20 mouse cellular contexts compared by ENCODE assay signal in genomic region chr2:173854172-173854723, GRCm38 (mm10).
A peak's percentile ranks its signal among the peaks of the same experiment; 100 is the strongest.
DNase-seq lines count a peak whose midpoint lies in the region; ATAC-seq and TF ChIP-seq lines count a peak whose summit lies in the region.
"Had no signal": no experiment of that assay in that cellular context is flagged by ENCODE, and none has a peak within 500 bp of the region (broad histone marks: within the 10 kb centered on the region; RNA-seq: fewer than 3 reads in every experiment).

No protein-coding gene starts in this region.

- no peak for ATAC-seq in forebrain, embryonic 11.5 days (replicated peaks; ENCODE audit: low FRiP score)
- no peak for ATAC-seq in forebrain, postnatal 0 days
- 0 out of 2 replicates have a peak, but pooled peaks have one; percentile 44 for ATAC-seq in midbrain, postnatal 0 days (ENCODE audit: low FRiP score)
- ATAC-seq in liver, embryonic 11.5 days (replicated peaks; ENCODE audit: low FRiP score) = no peak
- no peak for ATAC-seq in heart, embryonic 11.5 days (replicated peaks; ENCODE audit: insufficient number of reproducible peaks, low FRiP score, low TSS enrichment)
- ATAC-seq: forebrain, embryonic 15.5 days; liver, postnatal 0 days had no signal

- H3K4me1 ChIP-seq in forebrain, embryonic 11.5 days (replicated peaks; ENCODE audit: control insufficient read depth, insufficient read depth, low read length) = no peaks in the 10 kb centered on the region
- H3K4me1 ChIP-seq in forebrain, postnatal 0 days (ENCODE audit: insufficient read depth) = no peaks in the 10 kb centered on the region
- no peaks in the 10 kb centered on the region for H3K4me1 ChIP-seq in midbrain, postnatal 0 days (ENCODE audit: insufficient read depth, low read length)
- H3K4me1 ChIP-seq in liver, embryonic 11.5 days (replicated peaks; ENCODE audit: control insufficient read depth, insufficient read depth, low read length) = no peaks in the 10 kb centered on the region
- 0 out of 2 replicates have a peak, but pooled peaks cover 3% of the 10 kb centered on the region for H3K4me1 ChIP-seq in heart, embryonic 11.5 days (ENCODE audit: control insufficient read depth, insufficient read depth, low read length)
- H3K4me1 ChIP-seq: forebrain, embryonic 15.5 days; stomach, embryonic 15.5 days had no signal

- H3K9me3 ChIP-seq in forebrain, embryonic 11.5 days (ENCODE audit: control insufficient read depth, low read length) = no peaks in the 10 kb centered on the region
- H3K9me3 ChIP-seq in forebrain, postnatal 0 days (ENCODE audit: low read length) = no peaks in the 10 kb centered on the region
- no peaks in the 10 kb centered on the region for H3K9me3 ChIP-seq in midbrain, postnatal 0 days (ENCODE audit: low read length)
- H3K9me3 ChIP-seq in liver, embryonic 11.5 days (ENCODE audit: control insufficient read depth, low read length) = no peaks in the 10 kb centered on the region
- no peaks in the 10 kb centered on the region for H3K9me3 ChIP-seq in heart, embryonic 11.5 days (replicated peaks; ENCODE audit: control insufficient read depth, low read length)
- H3K9me3 ChIP-seq: forebrain, embryonic 15.5 days; heart, embryonic 15.5 days; hindbrain, embryonic 10.5 days; kidney, embryonic 15.5 days; limb, embryonic 15.5 days; stomach, embryonic 15.5 days had no signal

- 73% methylated on average over 13 of the region's 13 CpGs for WGBS in forebrain, embryonic 11.5 days
- WGBS in forebrain, postnatal 0 days = 65% methylated on average over 13 of the region's 13 CpGs
- 40% methylated on average over 13 of the region's 13 CpGs for WGBS in midbrain, postnatal 0 days
- WGBS in liver, embryonic 11.5 days = 53% methylated on average over 13 of the region's 13 CpGs
- 47% methylated on average over 13 of the region's 13 CpGs for WGBS in heart, embryonic 11.5 days (ENCODE audit: insufficient replicate concordance)

- TF ChIP-seq CTCF in forebrain, postnatal 0 days (IDR thresholded peaks at IDR 0.05; ENCODE audit: low read depth) = no peak
- no peak for TF ChIP-seq CTCF in midbrain, postnatal 0 days (IDR thresholded peaks at IDR 0.05)

- peak; percentile 44 for DNase-seq in forebrain, embryonic 11.5 days (ENCODE audit: low spot score)
- DNase-seq in forebrain, postnatal 0 days = no peak
- DNase-seq in thymus, postnatal 14 days = peak; percentile 17
- DNase-seq in thymus, postnatal 10 days (ENCODE audit: low spot score in 2 of 2) = no peak
- no peak for DNase-seq in midbrain, postnatal 0 days (ENCODE audit: low spot score)
- no peak for DNase-seq in liver, embryonic 11.5 days (ENCODE audit: low spot score)
- DNase-seq in ovary, adult 18-20 months (ENCODE audit: low spot score) = no peak
- DNase-seq: adrenal gland, adult 2 months; cerebellum, postnatal 25 days; liver, postnatal 0 days; right cerebral cortex, postnatal 14 days had no signal

- no peaks in the 10 kb centered on the region for H3K27me3 ChIP-seq in forebrain, embryonic 11.5 days (ENCODE audit: control insufficient read depth, insufficient read depth, low read length)
- H3K27me3 ChIP-seq in forebrain, postnatal 0 days (ENCODE audit: insufficient read depth, low read length) = no peaks in the 10 kb centered on the region
- no peaks in the 10 kb centered on the region for H3K27me3 ChIP-seq in midbrain, postnatal 0 days (ENCODE audit: insufficient read depth, low read length)
- H3K27me3 ChIP-seq in liver, embryonic 11.5 days (replicated peaks; ENCODE audit: control insufficient read depth, insufficient read depth, low read length) = no peaks in the 10 kb centered on the region
- H3K27me3 ChIP-seq in heart, embryonic 11.5 days (ENCODE audit: control insufficient read depth, insufficient read depth, low read length) = no peaks in the 10 kb centered on the region
- H3K27me3 ChIP-seq: forebrain, embryonic 15.5 days; heart, embryonic 15.5 days; kidney, embryonic 15.5 days; limb, embryonic 15.5 days; stomach, embryonic 15.5 days had no signal

- no peaks in the 10 kb centered on the region for H3K36me3 ChIP-seq in forebrain, embryonic 11.5 days (ENCODE audit: control insufficient read depth, insufficient read depth, low read length)
- no peaks in the 10 kb centered on the region for H3K36me3 ChIP-seq in forebrain, postnatal 0 days (ENCODE audit: insufficient read depth)
- H3K36me3 ChIP-seq in midbrain, postnatal 0 days (ENCODE audit: insufficient read depth, low read length) = no peaks in the 10 kb centered on the region
- H3K36me3 ChIP-seq in liver, embryonic 11.5 days (ENCODE audit: control insufficient read depth, insufficient read depth, low read length) = no peaks in the 10 kb centered on the region
- no peaks in the 10 kb centered on the region for H3K36me3 ChIP-seq in heart, embryonic 11.5 days (ENCODE audit: control insufficient read depth, insufficient read depth, low read length)
- H3K36me3 ChIP-seq: forebrain, embryonic 15.5 days; heart, embryonic 15.5 days; hindbrain, embryonic 10.5 days; kidney, embryonic 15.5 days; limb, embryonic 15.5 days; stomach, embryonic 15.5 days had no signal

- no peak overlapping the region for H3K9ac ChIP-seq in forebrain, embryonic 11.5 days (ENCODE audit: low read length)
- no peak overlapping the region for H3K9ac ChIP-seq in forebrain, postnatal 0 days
- H3K9ac ChIP-seq in midbrain, postnatal 0 days (replicated peaks; ENCODE audit: low read length, poor library complexity, severe bottlenecking) = no peak overlapping the region
- H3K9ac ChIP-seq in liver, embryonic 11.5 days (ENCODE audit: low read depth, low read length) = no peak overlapping the region
- H3K9ac ChIP-seq in heart, embryonic 11.5 days (ENCODE audit: low read depth, low read length) = no peak overlapping the region
- H3K9ac ChIP-seq: forebrain, embryonic 15.5 days; heart, embryonic 15.5 days; kidney, embryonic 15.5 days; limb, embryonic 15.5 days; liver, postnatal 0 days; stomach, embryonic 15.5 days had no signal

- H3K27ac ChIP-seq in forebrain, embryonic 11.5 days (ENCODE audit: low read depth, low read length) = no peak overlapping the region
- H3K27ac ChIP-seq in forebrain, postnatal 0 days (ENCODE audit: low read depth, low read length) = no peak overlapping the region
- peak overlapping the region; percentile 47; the same call in 1 of the 2 replicates for H3K27ac ChIP-seq in midbrain, postnatal 0 days (ENCODE audit: low read depth, low read length)
- H3K27ac ChIP-seq in liver, embryonic 11.5 days (ENCODE audit: low read depth, low read length) = no peak overlapping the region
- no peak overlapping the region for H3K27ac ChIP-seq in heart, embryonic 11.5 days (ENCODE audit: low read depth, low read length)
- H3K27ac ChIP-seq: forebrain, embryonic 15.5 days; heart, embryonic 15.5 days; hindbrain, embryonic 10.5 days; kidney, embryonic 15.5 days; limb, embryonic 15.5 days; stomach, embryonic 15.5 days had no signal

- H3K4me3 ChIP-seq in forebrain, embryonic 11.5 days (ENCODE audit: low read depth, low read length) = no peak overlapping the region
- no peak overlapping the region for H3K4me3 ChIP-seq in forebrain, postnatal 0 days (ENCODE audit: low read depth, low read length)
- H3K4me3 ChIP-seq in midbrain, postnatal 0 days (ENCODE audit: low read depth, low read length) = no peak overlapping the region
- no peak overlapping the region for H3K4me3 ChIP-seq in liver, embryonic 11.5 days (ENCODE audit: low read depth, low read length)
- H3K4me3 ChIP-seq in heart, embryonic 11.5 days (ENCODE audit: low read depth, low read length) = no peak overlapping the region
- H3K4me3 ChIP-seq: erythroblast, embryonic 14.5 days; forebrain, embryonic 15.5 days; heart, embryonic 15.5 days; hindbrain, embryonic 10.5 days; kidney, embryonic 15.5 days; limb, embryonic 15.5 days; myocyte; stomach, embryonic 15.5 days had no signal

- no peak overlapping the region for H3K4me2 ChIP-seq in forebrain, embryonic 11.5 days (ENCODE audit: low read depth, low read length, severe bottlenecking)
- H3K4me2 ChIP-seq in forebrain, postnatal 0 days (ENCODE audit: low read depth) = no peak overlapping the region
- no peak overlapping the region for H3K4me2 ChIP-seq in midbrain, postnatal 0 days (ENCODE audit: low read depth, low read length, poor library complexity, severe bottlenecking)
- H3K4me2 ChIP-seq in liver, embryonic 11.5 days = no peak overlapping the region
- H3K4me2 ChIP-seq in heart, embryonic 11.5 days = no peak overlapping the region
- H3K4me2 ChIP-seq: forebrain, embryonic 15.5 days; heart, embryonic 15.5 days; kidney, embryonic 15.5 days; limb, embryonic 15.5 days; stomach, embryonic 15.5 days had no signal

Comparison
In these comparisons a context has a peak if more than half of its experiments do, and no peak if none do; other contexts are left out.
1. DNase-seq: peak in forebrain, embryonic 11.5 days (single experiment) and thymus, postnatal 14 days (single experiment); none in forebrain, postnatal 0 days (single experiment), thymus, postnatal 10 days (0 of 2), midbrain, postnatal 0 days (single experiment), liver, embryonic 11.5 days (single experiment) and ovary, adult 18-20 months (single experiment).